Mouse (Mus musculus): ENCODE measurements around the gene Tspan1. TPM values are rescaled to one million over a fixed set of nuclear protein-coding genes. Genes with fewer than 3 reads are reported as not detected.
A peak's percentile ranks its signal among the peaks of the same experiment; 100 is the strongest.

Tspan1 gene
- total RNA-seq, 1 experiment from 2014 or later: 7.1 TPM

DNA sequence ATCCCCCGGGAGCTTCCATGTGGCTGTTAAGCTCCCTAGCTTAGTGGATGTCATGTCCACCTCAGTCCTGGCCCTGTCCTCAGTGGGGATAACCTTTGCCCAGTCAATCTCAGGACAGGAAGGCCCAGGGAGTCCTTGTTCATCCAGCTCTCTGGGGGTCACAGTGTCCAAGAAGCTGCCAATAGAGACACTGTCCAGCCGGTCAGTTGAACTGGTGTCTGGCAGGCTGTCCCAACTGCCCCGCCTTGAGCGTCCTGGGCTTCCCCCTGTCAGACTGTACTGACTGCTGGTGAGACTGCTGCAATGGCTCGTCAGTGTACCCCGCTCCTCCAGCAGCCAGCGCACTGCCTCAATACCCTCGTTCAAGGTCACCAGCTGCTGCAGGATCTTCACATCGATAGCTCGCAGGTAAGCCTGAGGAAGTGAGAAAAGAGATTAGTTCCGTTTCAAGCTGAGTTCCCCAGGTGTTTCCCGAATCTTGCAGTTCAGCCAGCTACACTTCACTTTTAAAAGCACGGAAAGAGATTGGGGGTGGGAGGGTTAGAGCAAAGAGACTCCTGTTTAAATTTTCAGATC is 29.9 kb downstream of the Tspan1 start:
- ATAC-seq (ENCODE audit: extremely low read depth, insufficient number of reproducible peaks, low FRiP score, poor library complexity, severe bottlenecking): peak; percentile 69

DNA sequence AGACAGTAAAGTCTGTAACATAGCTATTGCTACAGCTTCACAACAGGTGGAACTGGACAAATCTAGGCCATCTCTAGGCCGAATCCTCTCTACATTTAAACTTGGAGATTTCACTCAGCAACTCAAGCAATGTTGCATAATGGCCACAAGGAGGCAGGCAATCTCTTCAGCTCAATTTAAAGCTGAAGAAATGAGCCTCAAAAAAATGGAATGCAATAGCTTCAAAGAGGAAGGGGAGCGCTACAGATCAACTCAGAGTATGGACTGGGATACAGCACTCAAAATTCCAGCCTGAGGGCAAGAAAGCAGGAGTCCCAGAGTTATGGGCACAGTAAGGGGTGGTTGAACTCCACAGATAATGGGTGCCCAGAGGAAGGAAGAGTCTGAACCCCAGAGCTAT is 32.4 kb downstream of the Tspan1 start:
- ATAC-seq (ENCODE audit: extremely low read depth, insufficient number of reproducible peaks, low FRiP score, poor library complexity, severe bottlenecking): peak; percentile 57

DNA sequence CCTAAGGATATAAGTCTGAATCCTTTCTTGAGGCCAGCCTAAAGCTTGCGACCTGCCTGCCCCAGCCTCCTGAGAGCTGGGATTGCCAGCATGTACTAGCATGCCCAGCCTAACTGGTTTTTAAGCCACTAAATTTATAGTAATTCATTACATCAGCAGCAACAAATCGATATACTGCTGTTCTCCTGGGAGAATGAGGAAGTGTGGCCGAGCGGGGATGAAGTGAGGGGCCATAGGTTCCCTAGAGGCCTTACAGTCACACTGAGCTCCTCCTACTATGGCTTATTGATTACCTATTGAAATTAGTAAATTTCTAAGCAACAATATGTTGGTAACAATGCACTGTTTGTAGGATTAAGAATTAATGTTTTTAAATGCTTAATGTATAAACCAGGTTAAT is 34.3 kb downstream of the Tspan1 start:
- no peak for ATAC-seq (ENCODE audit: extremely low read depth, insufficient number of reproducible peaks, low FRiP score, poor library complexity, severe bottlenecking)

DNA sequence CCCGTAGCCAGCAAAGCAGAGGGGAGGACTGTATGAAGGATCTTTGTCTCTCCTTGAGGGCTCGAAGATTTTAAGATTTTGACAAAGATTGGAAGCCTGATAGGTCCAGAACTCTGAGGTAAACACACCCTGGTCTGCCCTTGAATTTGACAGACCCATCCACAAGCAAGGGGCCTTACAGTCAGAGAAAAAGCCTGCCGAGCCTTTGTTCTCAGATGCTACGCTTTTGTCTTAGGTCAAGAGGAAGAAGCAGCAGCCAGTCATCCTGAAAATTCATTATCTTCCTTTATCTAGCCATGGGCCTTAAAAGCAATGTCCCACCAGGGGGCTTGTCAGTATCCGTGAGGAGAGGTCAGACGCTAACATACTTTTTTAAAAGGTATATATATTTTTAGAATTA is 39.4 kb downstream of the Tspan1 start:
- ATAC-seq (ENCODE audit: extremely low read depth, insufficient number of reproducible peaks, low FRiP score, poor library complexity, severe bottlenecking): no peak

DNA sequence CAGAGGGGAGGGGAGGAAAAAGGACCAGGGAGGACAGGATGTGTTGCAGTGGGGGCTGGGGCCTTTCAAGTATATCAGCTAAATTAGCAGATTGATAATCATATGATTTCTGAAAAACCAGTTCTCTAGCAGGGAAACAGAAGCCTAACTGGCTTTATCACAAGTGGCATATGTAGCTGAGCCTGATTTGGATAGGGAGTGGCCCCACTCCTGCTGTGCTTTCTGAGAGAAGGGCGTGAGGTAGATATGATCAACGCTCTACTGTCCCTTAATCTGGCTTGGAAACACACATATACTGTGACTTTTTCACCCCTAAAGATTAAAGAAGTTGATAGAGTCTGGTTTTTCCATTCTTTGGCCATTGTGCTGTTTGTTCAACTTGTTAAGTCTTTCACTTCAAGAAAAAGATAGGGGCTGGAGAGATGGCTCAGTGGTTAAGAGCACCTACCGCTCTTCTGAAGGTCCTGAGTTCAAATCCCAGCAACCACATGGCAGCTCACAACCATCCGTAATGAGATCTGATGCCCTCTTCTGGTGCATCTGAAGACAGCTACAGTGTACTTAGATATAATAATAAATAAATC is 41.5 kb downstream of the Tspan1 start:
- no peak for ATAC-seq (ENCODE audit: extremely low read depth, insufficient number of reproducible peaks, low FRiP score, poor library complexity, severe bottlenecking)

DNA sequence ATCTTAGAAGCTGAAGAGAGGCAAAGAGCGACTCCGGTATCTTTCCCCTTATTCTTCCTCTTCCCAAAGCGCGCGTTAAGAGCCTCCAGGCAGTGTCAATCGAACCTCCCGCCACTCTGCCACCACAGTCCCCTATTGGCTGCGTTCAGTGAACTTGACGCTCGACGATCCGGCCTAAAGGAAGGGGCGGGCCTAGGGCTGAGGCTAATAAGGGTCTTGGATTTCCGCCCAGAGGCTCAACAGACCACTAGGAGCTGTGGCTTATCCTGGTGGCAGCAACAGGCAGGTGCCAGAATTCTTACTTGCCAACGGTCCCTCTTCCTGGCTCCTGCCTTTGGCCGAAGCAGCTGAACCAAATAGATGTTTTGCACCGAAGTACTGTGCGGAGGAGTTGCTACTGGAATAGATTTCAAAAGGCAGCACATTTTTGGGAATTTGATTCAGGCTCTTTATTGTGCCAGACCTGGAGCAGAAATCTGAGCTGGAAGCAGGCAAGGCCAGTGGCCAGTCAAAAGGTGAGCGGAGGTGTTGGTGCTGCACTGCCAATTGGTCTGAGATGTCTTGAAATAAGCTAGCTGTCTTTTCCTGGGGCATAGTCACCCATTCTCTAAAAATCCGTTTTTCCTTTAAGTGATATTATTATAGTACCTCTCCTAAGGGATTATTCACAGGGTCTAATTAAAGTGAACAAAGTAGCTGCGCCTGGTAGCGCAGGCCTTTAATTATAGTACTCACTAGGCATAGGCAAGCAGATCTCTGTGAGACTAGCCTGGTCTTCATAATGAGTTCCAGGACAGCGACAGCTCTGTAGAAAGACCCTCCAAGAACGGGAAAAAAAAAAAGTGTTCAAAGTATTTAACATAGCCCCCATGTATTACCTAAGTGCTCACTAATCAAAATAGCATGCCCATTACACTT is 43.5 kb downstream of the Tspan1 start, which contains the start of the genes Rad54l and Pomgnt1:
Gene Rad54l (minus strand): TSS at position 89 of the 918 bp plus-strand sequence.
Gene Pomgnt1 (plus strand): TSS at position 239 of the 918 bp plus-strand sequence.
- ATAC-seq (ENCODE audit: extremely low read depth, insufficient number of reproducible peaks, low FRiP score, poor library complexity, severe bottlenecking): peak; percentile 95

DNA sequence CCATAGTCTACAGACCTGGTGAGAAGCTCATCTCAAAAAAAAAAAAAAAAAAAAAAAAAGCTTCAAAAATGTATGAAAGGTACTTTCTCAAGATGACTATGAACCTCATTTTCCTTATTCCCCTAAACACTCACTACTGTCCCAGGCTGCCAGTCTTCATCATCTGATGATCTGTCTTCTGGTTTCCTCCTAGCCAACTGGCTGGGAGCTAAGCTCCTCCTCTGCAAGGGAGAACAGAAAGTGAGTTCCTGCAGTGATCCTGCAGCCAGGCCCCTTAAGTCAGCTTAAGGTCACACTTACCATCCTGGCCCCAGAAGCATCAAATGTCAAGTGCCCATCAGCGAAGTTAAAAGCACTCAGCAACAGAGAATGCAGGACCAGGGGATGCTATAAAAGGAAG is 44.6 kb downstream of the Tspan1 start:
- no peak for ATAC-seq (ENCODE audit: extremely low read depth, insufficient number of reproducible peaks, low FRiP score, poor library complexity, severe bottlenecking)

Other genes starting within 250 kb of the Tspan1 start
- gene Dmbx1, start 227.7 kb downstream of the Tspan1 start, total RNA-seq (2017): not detected in 2 replicates
- 14.7 and 15.8 TPM in 2 replicates for gene Faah, start 149.7 kb downstream of the Tspan1 start, total RNA-seq (2017)
- 30.7 and 49.6 TPM in 2 replicates for gene Nsun4, start 113.7 kb downstream of the Tspan1 start, total RNA-seq (2017)
- 251 and 277 TPM in 2 replicates for gene Uqcrh, start 92.5 kb downstream of the Tspan1 start, total RNA-seq (2017)
- 14.8 and 19.8 TPM in 2 replicates for gene Lrrc41, start 92.3 kb downstream of the Tspan1 start, total RNA-seq (2017)
- 0.86 and 0.93 TPM in 2 replicates for gene Rad54l, start 43.9 kb downstream of the Tspan1 start, total RNA-seq (2017)
- gene Pomgnt1, start 43.8 kb downstream of the Tspan1 start, total RNA-seq (2017): 21.2 and 24.2 TPM in 2 replicates
- gene Lurap1, start 16.3 kb downstream of the Tspan1 start, total RNA-seq (2017): 0.37 and 0.58 TPM in 2 replicates
- not detected in 2 replicates for gene 1700042G07Rik, start 5.8 kb upstream of the Tspan1 start, total RNA-seq (2017)
- gene Gm49337, start 5.8 kb upstream of the Tspan1 start, total RNA-seq (2017): not detected in 2 replicates
- gene Pik3r3, start 54.0 kb upstream of the Tspan1 start, total RNA-seq (2017): 0.70 and 1.6 TPM in 2 replicates